Mouse (Mus musculus) erythroblast, embryonic 14.5 days (primary cell): ENCODE data around the gene Aim2.

ENCODE experiments used
- GATA1 ChIP-seq: IDR thresholded peaks from 2 replicates; pipeline ENCODE4 v1.6.1; 2012; ENCODE audit warnings: low read length, inconsistent platforms, mixed read lengths
- TAL1 ChIP-seq: IDR thresholded peaks from 3 replicates; pipeline ENCODE4 v1.6.1; 2012; ENCODE audit warnings: low read length, inconsistent platforms, mixed read lengths

DNA sequence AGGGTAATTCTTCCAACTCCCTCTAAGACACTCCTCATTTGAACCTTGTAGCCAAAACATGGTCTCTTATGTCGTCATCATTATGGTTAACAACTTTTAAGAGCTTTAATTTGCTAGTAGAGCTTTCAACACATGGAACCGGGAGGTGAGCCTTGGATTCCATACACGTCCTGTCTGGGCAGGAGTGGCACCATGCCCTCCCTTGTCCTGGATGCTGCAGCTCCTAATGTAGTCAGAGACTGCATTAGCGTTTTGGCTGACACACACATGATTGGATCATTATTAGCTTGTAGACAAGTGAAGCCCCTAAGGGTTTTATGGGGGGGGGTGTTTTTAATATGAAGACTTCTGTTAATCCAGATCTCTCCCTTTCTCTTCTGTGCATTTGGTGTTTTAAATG lies 25.7 kb upstream of the Aim2 start:
- TF ChIP-seq GATA1 (no peak), TAL1 (no peak)
